ENCODE assay signal across 8 mouse cellular contexts in the genomic region with DNA sequence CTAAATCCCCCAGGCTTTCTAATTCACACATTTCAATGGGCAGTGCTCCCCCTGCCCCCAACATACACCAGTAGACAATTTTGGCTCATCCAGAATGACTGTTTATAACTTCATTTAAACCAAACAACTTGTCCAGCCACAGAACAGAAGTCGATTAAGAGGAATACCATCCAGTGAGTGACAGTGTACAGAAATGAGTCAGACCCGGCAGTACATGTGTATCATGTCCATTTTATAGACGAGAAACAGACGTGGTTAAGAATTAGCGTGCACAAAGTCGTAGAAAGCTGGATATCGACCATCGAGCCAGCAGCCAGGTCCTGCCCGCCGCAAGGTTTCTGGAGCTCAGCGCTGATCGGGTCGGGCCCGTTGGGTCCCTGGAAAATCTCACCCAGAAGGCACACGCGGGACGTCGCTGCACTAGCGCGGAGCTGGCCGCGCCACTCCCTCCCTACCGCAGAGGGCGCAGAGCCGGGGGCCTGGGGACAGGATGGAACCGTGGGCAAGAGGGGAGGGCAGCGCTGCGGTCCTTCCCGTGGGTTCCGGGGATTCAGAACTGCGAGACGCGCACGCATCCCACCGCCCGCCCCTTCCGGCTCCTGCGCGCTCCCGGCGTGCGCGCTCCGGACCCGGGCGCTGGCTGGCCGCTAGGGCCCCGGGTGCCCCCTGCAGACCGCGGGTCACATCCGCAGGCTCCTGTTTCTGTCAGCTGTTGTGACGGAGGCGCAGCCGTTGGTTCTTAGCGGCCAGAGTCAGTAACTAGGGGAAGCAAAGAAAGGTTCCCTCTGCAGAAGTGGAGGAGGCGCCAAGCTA. TPM values are rescaled to one million over a fixed set of nuclear protein-coding genes. Genes with fewer than 3 reads are reported as not detected.
DNase-seq lines count a peak whose midpoint lies in the region; ATAC-seq lines count a peak whose summit lies in the region.

Gene Cyren (minus strand): TSS at position 552 of the 813 bp plus-strand sequence.

- H3K27ac ChIP-seq in hindbrain, embryonic 11.5 days (ENCODE audit: low read depth, low read length): peak within 1 kb of the TSS; percentile 85

- ATAC-seq in hindbrain, embryonic 11.5 days (ENCODE audit: low FRiP score): peak; percentile 92

- no peaks in the 10 kb centered on the region for H3K9me3 ChIP-seq in hindbrain, embryonic 11.5 days (ENCODE audit: control insufficient read depth, low read length)

- peak within 1 kb of the TSS; percentile 90 for H3K9ac ChIP-seq in hindbrain, embryonic 11.5 days (ENCODE audit: low read depth, low read length)

- H3K4me2 ChIP-seq in hindbrain, embryonic 11.5 days (replicated peaks; ENCODE audit: low read depth, low read length): peak within 1 kb of the TSS; percentile 67

- no peaks in the 10 kb centered on the region for H3K36me3 ChIP-seq in hindbrain, embryonic 11.5 days (ENCODE audit: control insufficient read depth, insufficient read depth, low read length)

- peak; percentile 94 for DNase-seq in MN1 (ENCODE audit: low spot score)
- peak; percentile 90 for DNase-seq in cerebellum, adult 9-10 months
- DNase-seq in frontal cortex, adult 2 months (ENCODE audit: extremely low spot score in 1 of 2, low spot score in 1 of 2): peak; percentile 76 to 88
- DNase-seq in hindbrain, embryonic 11.5 days (ENCODE audit: low spot score): peak; percentile 98
- DNase-seq in layer of hippocampus, postnatal 10 days (ENCODE audit: low spot score in 2 of 2): peak; percentile 87 to 93
- peak; percentile 96 for DNase-seq in lung, postnatal 10 days
- peak; percentile 94 for DNase-seq in ovary, postnatal 36 days (ENCODE audit: low spot score)
- DNase-seq in thymus, postnatal 25 days: peak; percentile 95

- no peaks in the 10 kb centered on the region for H3K4me1 ChIP-seq in hindbrain, embryonic 11.5 days (replicated peaks; ENCODE audit: control insufficient read depth, insufficient read depth, low read length)

- H3K4me3 ChIP-seq in hindbrain, embryonic 11.5 days (ENCODE audit: low read depth, low read length): peak within 1 kb of the TSS; percentile 68

- WGBS in hindbrain, embryonic 11.5 days: under 1% methylated on average over 53 of the region's 56 CpGs

- no peaks in the 10 kb centered on the region for H3K27me3 ChIP-seq in hindbrain, embryonic 11.5 days (ENCODE audit: control insufficient read depth, insufficient read depth, low read length)

RNA-seq across cellular contexts. Expression of gene Cyren, which starts in this region (rescaled TPM):
- polyA plus RNA-seq in frontal cortex, adult 2 months (2012; rRNA removed): 5.8 and 6.5 TPM in 2 replicates
- 12.3 and 13.5 TPM in 2 replicates for polyA plus RNA-seq in hindbrain, embryonic 11.5 days (2014; fragmentation: Nextera tagmentation; extraction: Ambion mirVana)
- 1 to 10 TPM; 5.4 TPM for total RNA-seq in layer of hippocampus, postnatal 10 days (2021)

Comparison
In these comparisons a context has a peak if more than half of its experiments do, and no peak if none do; other contexts are left out.
1. Peak in every context shown above with its lines: DNase-seq, ATAC-seq, H3K4me3 ChIP-seq and H3K27ac ChIP-seq.